Mouse (Mus musculus): ENCODE results near the gene Rhobtb3.
"Not testable (repeated sequence)": the region's sequence is repeated elsewhere in the genome, so short reads cannot be mapped to it uniquely, and the experiment has no call there.

Gene Rhobtb3

DNA sequence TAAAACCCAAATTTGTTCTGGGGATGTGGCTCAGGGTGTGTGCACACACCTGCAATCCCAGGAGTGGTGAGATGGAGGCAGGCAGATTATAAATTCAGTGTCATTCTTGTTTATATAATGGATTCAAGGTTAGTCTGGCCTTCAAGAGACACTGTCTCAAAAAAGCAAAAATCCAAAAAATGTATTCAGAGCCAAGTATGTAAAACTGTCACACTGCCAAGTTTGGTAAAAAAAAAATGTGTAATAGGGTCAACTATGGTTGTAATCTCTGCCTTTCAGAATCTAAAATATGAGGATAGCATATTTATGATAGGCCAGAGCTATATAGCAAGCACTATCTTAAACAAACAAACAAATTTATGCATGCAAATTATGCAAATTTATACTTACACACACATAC lies 15.8 kb downstream of the Rhobtb3 start:
- DNase-seq: no peak

DNA sequence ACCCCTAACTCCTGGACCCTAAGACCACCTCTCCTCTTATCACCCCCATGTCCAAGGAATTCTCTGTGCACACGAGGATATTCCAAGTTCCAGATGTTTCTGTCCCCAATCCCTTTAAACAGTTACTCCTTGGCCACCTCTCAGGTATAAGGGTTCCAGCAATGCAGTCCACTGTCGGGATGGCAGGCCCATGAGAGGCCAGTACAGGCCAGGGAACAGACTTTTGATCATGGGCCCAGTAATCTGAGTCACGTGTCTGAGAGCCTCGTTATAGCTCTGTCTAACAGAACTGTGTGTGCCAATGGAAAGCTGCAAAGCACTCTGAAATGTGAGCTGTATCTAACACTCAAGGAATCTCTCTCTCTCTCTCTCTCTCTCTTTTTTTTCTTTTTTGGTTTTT lies 29.6 kb downstream of the Rhobtb3 start:
- no peak for DNase-seq

DNA sequence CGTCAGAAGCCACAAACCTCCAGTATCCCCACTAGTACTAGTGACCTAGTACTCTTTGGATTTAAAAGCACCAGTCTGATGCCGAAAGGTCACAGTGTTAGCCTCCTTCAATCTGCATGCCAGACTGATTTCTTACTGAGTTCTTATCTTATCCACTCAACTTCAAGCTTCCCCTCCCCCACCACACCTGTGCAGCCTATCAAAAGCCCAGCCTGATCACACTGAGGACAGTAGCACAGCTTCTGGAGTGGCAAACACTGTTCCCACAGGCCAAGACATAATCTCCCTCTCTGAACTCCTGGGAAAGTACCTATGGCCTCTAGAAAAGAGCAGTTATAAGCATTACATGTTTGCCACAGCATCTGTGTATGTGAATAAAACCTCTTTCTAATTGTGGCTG lies 35.5 kb downstream of the Rhobtb3 start:
- no peak for DNase-seq

DNA sequence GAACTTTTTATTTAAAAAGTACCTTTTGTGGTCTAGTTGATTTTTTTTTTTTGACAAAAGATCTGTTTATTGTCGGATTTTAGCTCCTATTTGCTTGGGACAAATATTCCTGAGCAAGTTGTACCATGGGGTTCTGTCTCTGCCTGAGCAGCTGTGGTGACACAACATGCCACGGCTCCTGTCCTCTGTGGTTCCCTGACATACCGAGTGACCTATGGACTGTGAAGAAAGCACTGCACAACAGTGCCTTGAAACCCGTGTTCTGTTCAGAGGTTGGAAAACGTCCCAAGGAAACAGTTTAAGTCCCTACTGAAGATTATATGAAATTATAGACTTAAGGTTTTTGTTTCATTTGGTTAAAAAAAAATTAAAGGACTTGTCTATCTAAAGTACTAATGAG lies 36.6 kb downstream of the Rhobtb3 start:
- peak; percentile 8 to 49 for DNase-seq

DNA sequence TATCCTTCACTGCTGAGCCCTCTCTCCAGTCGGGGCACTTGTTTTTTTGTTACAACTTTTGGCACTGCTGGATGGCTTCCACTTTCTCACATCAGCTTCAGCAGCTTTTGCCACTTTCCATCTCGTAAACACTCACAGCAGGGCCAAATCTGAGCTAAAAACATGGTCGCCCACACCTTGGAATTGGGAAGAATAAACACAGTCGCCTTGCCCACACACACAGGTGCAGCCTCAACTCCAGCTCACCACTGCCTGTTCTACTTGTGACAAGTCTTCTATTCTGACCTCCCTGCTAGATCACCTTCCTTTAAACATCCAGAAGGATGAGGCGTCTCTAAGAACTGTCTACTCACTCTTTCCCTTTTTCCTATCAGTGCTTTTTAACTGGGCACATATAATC lies 39.1 kb downstream of the Rhobtb3 start:
- no peak for DNase-seq

DNA sequence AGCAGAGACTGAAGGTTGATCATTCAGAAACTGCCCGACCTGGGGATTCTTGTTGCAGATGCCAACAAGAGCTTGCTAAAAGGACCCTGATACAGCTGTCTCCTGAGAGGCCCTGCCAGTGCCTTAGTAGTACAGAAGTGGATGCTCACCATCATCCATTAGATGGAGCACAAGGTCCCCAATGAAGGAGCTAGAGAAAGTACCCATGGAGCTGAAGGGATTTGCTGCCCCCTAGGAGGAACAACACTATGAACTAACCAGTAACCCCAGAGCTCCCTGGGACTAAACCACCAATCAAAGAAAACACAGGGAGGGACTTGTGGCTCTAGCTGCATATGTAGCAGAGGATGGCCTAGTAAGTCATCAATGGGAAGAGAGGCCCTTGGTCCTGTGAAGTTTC lies 42.8 kb downstream of the Rhobtb3 start:
- not testable (repeated sequence) for DNase-seq

DNA sequence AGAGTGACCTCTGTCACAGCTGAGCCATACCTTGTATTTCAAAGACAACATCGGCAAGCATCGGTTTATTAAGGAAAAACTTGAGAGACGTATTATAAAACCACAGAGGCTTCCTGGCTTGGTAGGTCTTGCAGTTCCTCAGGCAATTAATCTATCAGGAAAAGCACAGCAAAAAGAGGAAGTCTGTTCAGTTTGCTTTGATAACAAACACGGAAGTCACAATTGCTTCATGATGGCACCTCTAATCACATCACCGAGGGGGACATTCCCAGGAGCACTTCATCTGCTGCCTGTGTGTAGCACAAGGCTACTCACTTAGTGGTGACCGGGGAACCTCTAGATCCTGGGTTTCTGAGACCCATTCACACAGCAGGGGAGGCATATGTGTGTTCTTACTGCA lies 50.8 kb downstream of the Rhobtb3 start:
- DNase-seq: no peak

DNA sequence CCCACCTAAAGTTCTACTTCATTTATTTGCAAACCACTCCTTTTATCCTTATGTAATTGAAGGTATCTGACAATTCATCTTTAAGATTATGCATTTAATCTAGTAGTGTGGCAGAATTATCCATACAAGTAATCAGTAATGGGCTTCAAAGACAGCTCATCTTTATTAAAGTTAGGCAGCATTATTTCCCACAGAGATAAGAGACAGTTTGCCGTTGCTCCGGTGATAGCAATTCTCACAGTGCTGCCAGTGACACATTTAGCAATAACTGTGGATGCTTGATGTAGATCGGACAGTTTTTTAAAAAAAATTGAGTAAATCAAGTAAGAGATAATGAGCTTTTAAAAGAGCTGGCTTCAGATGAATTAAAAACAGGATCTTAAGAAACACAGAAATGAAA lies 51.4 kb downstream of the Rhobtb3 start:
- DNase-seq: no peak

DNA sequence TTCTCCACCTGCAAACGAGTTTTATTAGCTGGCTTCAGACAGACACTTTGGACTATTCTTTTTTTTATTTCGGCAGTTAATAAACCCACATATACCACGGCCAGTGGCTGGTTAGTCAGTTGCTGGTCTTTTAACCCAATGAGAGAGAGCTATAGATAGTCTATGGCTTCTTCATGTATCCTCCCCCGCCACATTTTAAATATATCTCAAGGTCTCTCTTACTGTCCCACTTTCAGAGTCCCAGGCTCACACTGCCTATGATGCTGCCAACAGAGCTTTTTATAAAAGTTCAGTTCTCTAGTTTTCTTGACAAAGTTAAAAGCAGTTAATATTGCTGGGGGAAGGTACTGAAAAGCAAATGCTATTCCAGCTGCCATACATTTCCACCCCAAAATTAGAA lies 51.9 kb downstream of the Rhobtb3 start:
- no peak for DNase-seq

DNA sequence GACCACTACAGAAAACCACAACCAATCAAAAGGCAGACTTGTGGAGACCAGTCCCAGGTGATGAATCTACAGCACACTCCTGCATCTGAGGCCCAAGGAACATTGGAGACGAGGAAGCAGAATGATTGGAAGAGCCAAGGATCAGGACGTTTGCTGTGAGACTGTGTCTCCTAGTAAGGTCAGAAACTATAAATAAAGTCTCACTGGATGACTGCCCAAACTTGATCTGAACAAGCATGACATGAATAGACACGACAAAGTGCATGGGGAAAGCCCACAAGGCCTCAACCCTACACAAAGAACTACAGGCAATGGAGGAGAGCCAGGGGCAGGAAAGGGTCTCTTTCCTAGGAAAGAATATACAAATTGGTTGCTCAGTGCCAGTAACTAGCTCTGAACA lies 59.9 kb downstream of the Rhobtb3 start:
- DNase-seq: no peak

DNA sequence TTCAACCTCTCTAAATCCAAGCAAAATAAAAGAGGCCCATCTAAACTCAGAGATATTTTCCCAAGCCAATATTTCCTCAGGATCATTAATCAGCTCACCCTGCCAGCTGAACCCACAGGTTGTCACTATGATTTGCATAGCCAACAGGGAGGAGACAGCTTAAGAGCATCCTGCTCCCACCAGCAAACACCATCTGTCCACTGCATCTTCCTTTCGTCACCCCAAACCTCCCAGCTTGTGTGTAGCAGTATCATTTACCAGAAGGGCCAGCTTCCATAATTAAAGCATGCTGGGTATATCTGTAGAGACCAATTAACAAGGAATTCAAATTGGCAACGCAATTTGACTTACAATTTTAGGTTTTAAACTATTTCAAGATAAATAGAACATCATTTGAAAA lies 63.2 kb downstream of the Rhobtb3 start:
- no peak for DNase-seq

DNA sequence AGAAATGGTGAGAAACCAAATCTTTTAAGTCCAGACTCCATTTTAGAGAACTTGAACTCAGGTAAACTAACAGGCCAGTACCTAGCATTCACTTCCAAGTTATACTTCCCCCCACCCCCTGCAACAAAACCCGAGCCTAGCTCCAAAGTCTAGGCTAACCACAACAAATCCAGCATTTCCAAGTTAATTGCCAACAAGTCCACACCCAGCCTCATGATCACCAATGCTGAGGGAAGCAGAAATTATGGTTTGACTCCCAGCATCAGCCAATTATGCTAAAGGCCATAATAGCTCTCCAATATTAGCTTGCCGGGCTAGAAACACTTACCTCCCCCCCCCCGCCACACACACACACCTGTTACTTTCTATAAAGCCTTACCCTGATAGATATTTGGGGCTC lies 64.0 kb downstream of the Rhobtb3 start:
- no peak for DNase-seq

DNA sequence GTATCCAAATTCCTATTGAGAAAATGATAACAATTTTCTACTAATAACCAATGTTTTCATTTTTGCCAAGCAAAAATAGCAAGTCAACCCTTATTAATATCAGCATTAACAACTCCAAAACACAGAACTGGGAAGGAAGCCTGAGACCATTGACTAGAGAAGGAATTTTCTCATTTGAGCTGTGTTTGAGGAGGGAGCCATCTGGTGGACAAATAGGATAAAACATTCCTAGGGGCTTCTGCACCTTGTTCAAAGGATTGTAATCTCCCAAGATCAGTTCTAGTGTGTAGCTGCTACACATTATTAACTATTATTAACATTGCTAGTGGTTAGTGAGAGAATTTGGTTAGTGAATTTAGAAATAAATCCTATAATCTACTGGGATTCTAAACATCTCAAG lies 65.8 kb downstream of the Rhobtb3 start:
- DNase-seq: peak in 1 of 2 experiments; percentile 56

DNA sequence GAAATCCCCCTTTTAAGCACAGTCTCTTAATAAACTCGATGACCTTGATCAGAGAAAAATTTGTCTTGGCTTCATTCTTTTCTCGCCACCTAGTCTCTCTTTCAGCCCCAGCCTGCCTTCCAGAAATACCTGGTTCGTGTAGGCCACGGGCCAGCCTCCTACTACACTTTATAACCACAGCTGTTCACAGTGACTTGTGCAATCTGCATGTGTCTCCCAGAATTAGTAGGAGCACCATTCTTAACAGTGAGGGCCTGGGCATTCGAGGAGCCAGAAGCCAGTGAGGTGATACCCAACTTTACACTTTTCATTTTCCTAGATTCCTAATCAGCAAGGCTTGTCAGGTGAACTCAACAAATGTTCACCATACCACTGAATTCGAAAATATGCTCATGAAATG lies 67.1 kb downstream of the Rhobtb3 start:
- no peak for DNase-seq

DNA sequence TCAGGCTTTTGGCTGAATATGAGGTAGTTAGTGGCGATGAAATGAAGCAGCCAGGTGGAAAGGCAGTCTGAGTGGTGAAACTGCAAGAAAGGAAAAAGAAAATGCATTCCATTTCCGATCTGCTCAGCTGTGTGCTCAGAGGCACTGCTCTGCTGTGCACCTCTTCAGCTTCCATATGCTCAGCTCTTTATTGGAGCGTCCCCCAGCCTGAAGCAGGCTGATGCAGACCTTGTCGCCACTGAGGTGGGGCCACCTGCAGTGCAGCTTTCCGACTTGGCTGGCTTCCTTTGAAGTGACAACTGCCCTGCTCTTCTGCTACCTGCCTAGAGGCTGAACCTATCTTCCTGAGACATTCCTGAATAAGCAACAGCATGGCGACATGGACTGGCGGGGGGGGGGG lies 67.5 kb downstream of the Rhobtb3 start:
- DNase-seq: not testable (repeated sequence)

DNA sequence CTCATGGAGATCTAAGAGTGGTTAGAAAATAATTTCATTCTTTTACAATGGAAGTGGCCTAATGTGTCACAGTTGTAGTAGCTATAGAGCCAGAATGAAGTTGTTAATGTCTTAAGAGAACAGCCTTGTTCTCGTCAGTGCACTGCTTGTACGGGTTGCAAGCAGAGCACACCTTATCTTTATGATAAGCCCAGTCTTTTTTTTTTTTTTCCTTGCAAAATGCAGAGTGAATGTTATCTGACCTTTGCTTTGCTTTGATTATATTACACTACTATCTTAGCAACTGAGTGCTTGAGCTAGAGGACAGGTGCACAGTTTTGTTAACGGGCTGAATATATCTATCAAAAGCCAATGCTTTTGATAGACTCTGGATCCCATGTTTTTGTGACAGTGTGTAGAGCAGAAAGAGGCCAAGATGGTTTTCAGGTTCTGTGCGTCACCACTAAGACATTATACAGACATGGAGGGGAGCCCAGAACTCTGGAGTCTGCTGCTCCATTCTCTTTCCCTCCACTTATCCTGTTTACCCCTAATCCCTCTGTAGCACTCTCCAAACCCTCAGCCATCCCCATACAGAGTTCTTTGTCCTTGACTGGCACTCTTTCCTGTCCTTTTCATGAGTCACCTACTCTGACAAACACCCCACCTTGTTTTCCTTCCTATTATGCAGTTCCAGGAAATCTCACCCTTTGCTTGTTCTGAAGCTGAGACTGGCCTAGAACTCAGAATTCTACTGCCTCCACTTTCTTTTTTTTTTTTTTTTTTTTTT lies 68.9 kb downstream of the Rhobtb3 start:
- no peak for DNase-seq

DNA sequence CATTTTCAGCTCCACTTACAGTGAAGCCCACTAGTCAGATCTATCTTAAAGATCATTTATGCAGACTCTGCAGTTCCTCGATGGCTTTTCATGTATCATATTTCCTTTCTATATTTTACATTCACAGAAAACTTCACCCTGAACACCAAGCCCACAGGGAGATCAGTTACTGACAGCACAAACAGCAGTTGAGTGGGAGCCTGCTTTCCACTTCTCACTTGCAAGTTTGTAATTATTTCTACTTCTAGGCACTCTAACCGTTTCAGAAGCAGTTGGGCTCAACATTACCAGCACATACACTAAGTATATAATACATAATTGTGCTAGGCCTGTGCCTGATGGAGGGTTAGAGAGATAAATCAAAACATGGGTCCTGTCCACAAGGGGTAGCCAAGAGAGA lies 75.8 kb downstream of the Rhobtb3 start:
- DNase-seq: no peak

DNA sequence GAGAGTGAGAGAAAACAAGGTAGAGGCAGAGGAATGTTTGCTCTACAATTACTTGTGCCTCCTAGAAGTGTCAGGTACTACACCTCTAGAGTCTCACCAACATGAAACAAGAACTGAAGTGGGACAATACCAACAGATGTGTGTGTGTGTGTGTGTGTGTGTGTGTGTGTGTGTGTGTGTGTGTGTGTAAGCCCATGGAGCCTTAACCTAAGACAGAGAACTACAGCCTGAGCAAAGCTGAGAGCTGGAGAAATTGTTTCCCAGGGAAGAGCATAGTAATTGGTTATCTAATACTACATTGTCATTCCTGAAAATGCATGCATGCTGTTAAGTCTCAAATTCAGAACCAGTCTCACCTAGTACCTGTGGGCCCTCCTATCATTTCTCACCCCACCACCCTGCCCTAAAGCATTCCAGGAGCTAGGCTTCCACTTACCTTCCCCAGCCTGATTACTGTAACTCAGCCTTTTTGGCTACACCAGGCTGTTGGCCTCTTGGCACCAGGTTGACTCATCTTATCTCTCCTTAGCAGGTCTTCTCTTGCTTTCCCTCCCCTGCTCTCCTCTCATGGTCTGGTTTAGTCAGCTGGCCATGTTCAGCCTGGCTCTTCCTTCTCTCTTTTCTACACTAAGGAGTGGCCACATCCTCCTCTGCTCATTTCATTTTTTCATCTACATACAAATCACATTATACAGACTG lies 78.1 kb downstream of the Rhobtb3 start:
- no peak for DNase-seq

DNA sequence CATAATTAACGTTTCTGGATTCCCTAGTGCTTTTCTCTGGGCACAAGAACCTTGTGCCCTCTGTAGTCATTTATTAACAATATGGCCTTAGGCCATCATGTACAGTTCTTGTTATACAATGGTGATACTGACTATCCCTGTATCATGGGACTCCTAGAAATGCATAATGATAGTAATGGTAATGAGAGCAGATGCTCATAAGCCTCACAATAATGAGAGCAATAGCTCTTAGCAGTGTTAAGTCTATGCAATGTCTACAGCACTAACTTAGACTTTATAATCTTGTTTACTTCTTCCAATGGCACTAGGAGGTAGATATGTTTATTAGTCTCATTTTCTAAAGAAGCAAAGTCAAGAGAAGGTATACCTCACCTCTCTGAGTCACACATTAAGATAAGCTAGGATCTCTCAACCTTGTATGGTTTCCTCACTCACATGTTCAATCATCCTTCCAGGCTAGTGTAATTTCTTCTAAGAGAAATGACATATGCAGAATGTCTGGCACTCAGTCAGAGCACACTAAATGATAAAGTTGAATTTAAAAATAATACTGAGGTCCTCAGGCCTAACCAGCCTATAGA lies 84.4 kb downstream of the Rhobtb3 start:
- no peak for DNase-seq

DNA sequence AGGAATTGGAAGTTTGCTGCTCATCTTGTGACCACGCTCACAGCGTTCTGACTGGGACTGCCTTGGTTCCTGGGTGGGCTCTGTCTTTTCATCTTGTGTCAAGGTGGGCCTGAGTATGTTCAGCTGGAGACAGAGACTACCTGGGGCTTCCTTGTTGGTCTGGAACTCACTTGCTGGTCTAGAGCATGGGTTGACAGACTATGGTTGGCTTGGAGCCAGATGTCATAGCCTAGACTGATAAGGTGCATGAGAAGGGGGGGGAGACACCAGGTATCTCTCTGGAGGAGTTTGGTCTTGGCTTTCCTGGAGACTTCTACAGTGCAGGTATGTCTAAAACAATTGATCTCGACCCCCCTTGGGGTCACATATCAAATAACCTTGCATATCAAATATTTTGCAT lies 90.6 kb downstream of the Rhobtb3 start:
- DNase-seq: no peak

DNA sequence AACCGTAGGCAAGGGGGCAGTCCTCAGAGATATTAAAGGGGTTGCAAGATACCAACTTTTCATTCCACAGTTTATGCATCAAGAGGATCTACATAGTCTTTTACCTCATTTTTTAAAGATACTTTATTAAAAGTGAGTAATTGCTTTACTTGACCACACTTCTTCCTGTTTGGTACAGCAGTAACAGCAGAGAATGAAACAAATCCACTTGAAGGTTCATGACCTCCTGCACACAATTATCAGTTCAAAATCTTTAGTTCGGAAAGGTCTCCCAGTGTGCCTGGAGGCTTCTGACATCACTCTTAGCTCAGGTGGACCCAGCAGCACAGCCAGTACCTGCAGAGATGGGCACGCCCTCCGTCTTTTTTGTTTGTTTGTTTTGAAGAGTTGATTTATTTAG lies 91.7 kb downstream of the Rhobtb3 start:
- no peak for DNase-seq

DNA sequence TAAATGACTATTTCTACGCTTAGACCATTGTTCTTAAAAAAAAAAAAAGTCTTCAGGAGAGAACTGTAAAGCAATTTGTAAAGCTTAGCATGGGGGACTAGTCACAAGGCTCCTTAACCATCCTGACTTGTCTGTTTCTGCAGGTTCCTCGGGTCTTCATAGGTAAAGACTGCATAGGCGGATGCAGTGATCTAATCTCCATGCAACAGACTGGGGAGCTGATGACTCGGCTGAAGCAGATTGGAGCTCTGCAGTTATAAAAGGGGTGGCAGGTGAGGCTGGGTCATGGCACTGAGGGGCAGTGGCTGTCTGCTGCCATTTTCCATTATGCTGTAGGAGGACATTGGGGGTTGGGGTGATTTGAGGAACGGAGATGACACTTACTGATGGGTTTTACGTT lies 96.7 kb downstream of the Rhobtb3 start:
- DNase-seq: no peak

DNA sequence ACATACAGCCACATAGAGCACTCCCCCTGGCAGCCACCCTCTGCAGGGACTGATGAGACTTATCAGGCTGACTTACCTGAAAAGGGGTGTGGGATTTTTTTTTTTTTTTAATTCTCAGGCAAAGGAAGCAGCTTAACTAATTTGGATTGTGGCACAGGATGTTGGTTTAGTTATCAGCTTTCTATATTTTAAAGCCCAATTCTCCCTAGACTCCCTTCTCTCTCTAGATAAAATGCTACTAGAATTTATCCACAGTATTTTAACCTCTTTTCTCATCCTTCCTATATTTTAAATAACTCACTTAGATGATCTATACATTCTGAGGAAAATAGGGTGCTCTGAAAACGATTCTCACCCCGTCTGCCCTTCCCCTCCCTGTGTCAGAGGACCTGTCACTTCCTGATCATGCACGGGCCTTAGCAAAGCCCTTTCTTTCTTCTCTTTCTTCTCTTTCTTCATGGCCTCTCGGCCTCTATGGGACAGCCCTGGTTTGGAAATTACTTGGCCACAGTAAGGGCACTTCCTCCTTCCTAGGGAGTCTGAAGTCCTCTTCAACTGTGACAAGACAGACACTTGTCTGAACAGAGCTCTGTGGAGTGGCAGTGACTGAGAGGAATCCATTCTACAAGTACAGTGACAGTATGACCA lies 98.1 kb downstream of the Rhobtb3 start:
- no peak for DNase-seq
